8 mouse cellular contexts compared by ENCODE assay signal in the genomic region with DNA sequence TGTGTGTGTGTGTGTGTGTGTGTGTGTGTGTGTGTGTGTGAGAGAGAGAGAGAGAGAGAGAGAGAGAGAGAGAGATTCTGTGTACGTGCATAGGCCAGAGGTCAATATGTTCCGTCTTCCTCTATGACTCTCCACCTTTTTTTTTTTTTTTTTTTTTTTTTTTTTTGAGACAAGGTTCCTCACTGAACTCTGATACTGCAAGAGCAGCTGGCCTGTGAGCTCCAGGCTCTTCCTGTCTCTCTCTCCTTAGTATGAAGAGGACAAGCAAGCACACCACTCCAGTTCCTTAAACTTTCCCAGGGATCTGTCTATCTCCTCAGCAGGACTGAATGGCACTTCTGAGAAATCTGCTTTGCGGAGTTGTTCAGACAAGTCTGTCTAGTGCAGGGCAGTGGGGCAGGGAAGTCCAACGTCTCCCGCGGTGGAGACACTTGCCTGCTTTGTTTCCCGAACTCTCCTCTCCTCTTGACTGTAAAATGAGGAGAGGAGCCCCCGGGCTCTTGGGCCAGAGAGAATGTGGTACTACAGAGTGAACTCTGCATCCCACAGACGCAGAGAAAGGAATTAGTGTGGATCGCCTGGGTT. TPM values are rescaled to one million over a fixed set of nuclear protein-coding genes. Genes with fewer than 3 reads are reported as not detected.
DNase-seq lines count a peak whose midpoint lies in the region; ATAC-seq and TF ChIP-seq lines count a peak whose summit lies in the region.

No protein-coding gene starts in this region.

- H3K4me3 ChIP-seq in lung, postnatal 0 days (ENCODE audit: low read depth, low read length), result peak overlapping the region; percentile 63
- H3K4me3 ChIP-seq in embryonic facial prominence, embryonic 11.5 days (ENCODE audit: low read depth, low read length), result peak overlapping the region; percentile 45
- H3K4me3 ChIP-seq in limb, embryonic 11.5 days (ENCODE audit: low read depth, low read length), result peak overlapping the region; percentile 56
- H3K4me3 ChIP-seq in neural tube, embryonic 13.5 days, result peak overlapping the region; percentile 43

- no peak for TF ChIP-seq EP300 in lung, postnatal 0 days (IDR thresholded peaks at IDR 0.05)

- H3K4me1 ChIP-seq in lung, postnatal 0 days (ENCODE audit: insufficient read depth, low read depth, low read length), result peaks cover 19% of the 10 kb centered on the region; the same call in 1 of the 2 replicates
- H3K4me1 ChIP-seq in embryonic facial prominence, embryonic 11.5 days (ENCODE audit: control insufficient read depth, insufficient read depth, low read length), result no peaks in the 10 kb centered on the region; the same call in 1 of the 2 replicates
- peaks cover 8% of the 10 kb centered on the region; the same call in 1 of the 2 replicates for H3K4me1 ChIP-seq in limb, embryonic 11.5 days (ENCODE audit: control insufficient read depth, insufficient read depth, low read length)
- H3K4me1 ChIP-seq in neural tube, embryonic 13.5 days (replicated peaks), result peaks cover 29% of the 10 kb centered on the region

- 5% methylated on average over 10 of the region's 10 CpGs for WGBS in lung, postnatal 0 days
- WGBS in embryonic facial prominence, embryonic 11.5 days, result under 1% methylated on average over 10 of the region's 10 CpGs
- 4% methylated on average over 10 of the region's 10 CpGs for WGBS in limb, embryonic 11.5 days
- 9% methylated on average over 10 of the region's 10 CpGs for WGBS in neural tube, embryonic 13.5 days

- H3K9ac ChIP-seq in lung, postnatal 0 days (replicated peaks; ENCODE audit: low read depth), result peak overlapping the region; percentile 69
- H3K9ac ChIP-seq in embryonic facial prominence, embryonic 11.5 days (replicated peaks; ENCODE audit: low read length), result peak overlapping the region; percentile 65
- H3K9ac ChIP-seq in limb, embryonic 11.5 days (ENCODE audit: low read length), result peak overlapping the region; percentile 38
- 0 out of 2 replicates have a peak overlapping the region, but pooled peaks have one; percentile 55 for H3K9ac ChIP-seq in neural tube, embryonic 13.5 days

- peak overlapping the region; percentile 95 for H3K27ac ChIP-seq in lung, postnatal 0 days (ENCODE audit: low read length)
- H3K27ac ChIP-seq in embryonic facial prominence, embryonic 11.5 days (replicated peaks; ENCODE audit: low read depth, low read length), result peak overlapping the region; percentile 79
- peak overlapping the region; percentile 48; the same call in 1 of the 2 replicates for H3K27ac ChIP-seq in limb, embryonic 11.5 days (replicated peaks; ENCODE audit: low read depth, low read length)
- peak overlapping the region; percentile 4; the same call in 1 of the 2 replicates for H3K27ac ChIP-seq in neural tube, embryonic 13.5 days (replicated peaks)

- peak overlapping the region; percentile 92 for H3K4me2 ChIP-seq in lung, postnatal 0 days (replicated peaks; ENCODE audit: low read depth, low read length)
- H3K4me2 ChIP-seq in embryonic facial prominence, embryonic 11.5 days (ENCODE audit: low read depth, low read length), result peak overlapping the region; percentile 83
- H3K4me2 ChIP-seq in limb, embryonic 11.5 days (ENCODE audit: low read depth, severe bottlenecking), result peak overlapping the region; percentile 76
- peak overlapping the region; percentile 74 for H3K4me2 ChIP-seq in neural tube, embryonic 13.5 days

- H3K36me3 ChIP-seq in lung, postnatal 0 days (ENCODE audit: insufficient read depth, low read length), result no peaks in the 10 kb centered on the region
- H3K36me3 ChIP-seq in embryonic facial prominence, embryonic 11.5 days (replicated peaks; ENCODE audit: control insufficient read depth, insufficient read depth, low read depth, low read length), result no peaks in the 10 kb centered on the region
- no peaks in the 10 kb centered on the region for H3K36me3 ChIP-seq in limb, embryonic 11.5 days (ENCODE audit: control insufficient read depth, insufficient read depth, low read length)
- no peaks in the 10 kb centered on the region for H3K36me3 ChIP-seq in neural tube, embryonic 13.5 days

- DNase-seq in lung, postnatal 0 days (ENCODE audit: low spot score), result peak; percentile 32
- no peak for DNase-seq in lung, postnatal 14 days
- DNase-seq in embryonic facial prominence, embryonic 11.5 days (ENCODE audit: low spot score), result peak; percentile 53
- DNase-seq in limb, embryonic 11.5 days (ENCODE audit: low spot score), result no peak
- no peak for DNase-seq in spleen, adult 12 weeks (ENCODE audit: low spot score)
- DNase-seq in urinary bladder, postnatal 14 days (ENCODE audit: low spot score), result no peak
- DNase-seq in ovary, postnatal 36 days (ENCODE audit: low spot score), result no peak

- no peaks in the 10 kb centered on the region for H3K9me3 ChIP-seq in lung, postnatal 0 days (ENCODE audit: low read length)
- no peaks in the 10 kb centered on the region for H3K9me3 ChIP-seq in embryonic facial prominence, embryonic 11.5 days (replicated peaks; ENCODE audit: control insufficient read depth, low read length)
- no peaks in the 10 kb centered on the region for H3K9me3 ChIP-seq in limb, embryonic 11.5 days (ENCODE audit: control insufficient read depth, low read length)
- no peaks in the 10 kb centered on the region for H3K9me3 ChIP-seq in neural tube, embryonic 13.5 days

- no peak for TF ChIP-seq CTCF in lung, postnatal 0 days (IDR thresholded peaks at IDR 0.05)

- ATAC-seq in lung, postnatal 0 days, result no peak
- 0 out of 2 replicates have a peak, but pooled peaks have one; percentile 6 for ATAC-seq in embryonic facial prominence, embryonic 11.5 days (replicated peaks; ENCODE audit: insufficient number of reproducible peaks, low FRiP score, low TSS enrichment, low read depth)
- ATAC-seq in limb, embryonic 11.5 days (ENCODE audit: insufficient number of reproducible peaks, low FRiP score, low TSS enrichment, low read depth), result 0 out of 2 replicates have a peak, but pooled peaks have one; percentile 14
- ATAC-seq in neural tube, embryonic 13.5 days (ENCODE audit: low read depth), result no peak; the same call in 1 of the 2 replicates

- no peaks in the 10 kb centered on the region for H3K27me3 ChIP-seq in lung, postnatal 0 days (replicated peaks; ENCODE audit: insufficient read depth, low read length)
- H3K27me3 ChIP-seq in embryonic facial prominence, embryonic 11.5 days (ENCODE audit: control insufficient read depth, insufficient read depth, low read length), result no peaks in the 10 kb centered on the region
- H3K27me3 ChIP-seq in limb, embryonic 11.5 days (ENCODE audit: control insufficient read depth, insufficient read depth, low read length), result no peaks in the 10 kb centered on the region
- peaks cover 22% of the 10 kb centered on the region for H3K27me3 ChIP-seq in neural tube, embryonic 13.5 days

RNA-seq across cellular contexts. Expression of a gene that starts 0.7 kb away (rescaled TPM):
- polyA plus RNA-seq in lung, postnatal 0 days (2015; fragmentation: Nextera tagmentation; extraction: Ambion mirVana), result 45.1 and 53.2 TPM in 2 replicates
- polyA plus RNA-seq in embryonic facial prominence, embryonic 11.5 days (2014; fragmentation: Nextera tagmentation; extraction: Ambion mirVana), result 132 and 138 TPM in 2 replicates
- polyA plus RNA-seq in limb, embryonic 11.5 days (2014; fragmentation: Nextera tagmentation; extraction: Ambion mirVana), result 146 and 157 TPM in 2 replicates
- 25.6 and 29.7 TPM in 2 replicates for polyA plus RNA-seq in neural tube, embryonic 13.5 days (2015; fragmentation: Nextera tagmentation; extraction: Ambion mirVana)

RNA-seq across cellular contexts. Expression of a gene that starts 26.0 kb away (rescaled TPM):
- polyA plus RNA-seq in lung, postnatal 0 days (2015; fragmentation: Nextera tagmentation; extraction: Ambion mirVana), result 0.32 and 0.42 TPM in 2 replicates
- polyA plus RNA-seq in embryonic facial prominence, embryonic 11.5 days (2014; fragmentation: Nextera tagmentation; extraction: Ambion mirVana), result 17.1 and 20.6 TPM in 2 replicates
- 0.10 and 0.11 TPM in 2 replicates for polyA plus RNA-seq in limb, embryonic 11.5 days (2014; fragmentation: Nextera tagmentation; extraction: Ambion mirVana)
- polyA plus RNA-seq in neural tube, embryonic 13.5 days (2015; fragmentation: Nextera tagmentation; extraction: Ambion mirVana), result 268 and 371 TPM in 2 replicates

RNA-seq across cellular contexts. Expression of a gene that starts 45.4 kb away (rescaled TPM):
- polyA plus RNA-seq in lung, postnatal 0 days (2015; fragmentation: Nextera tagmentation; extraction: Ambion mirVana), result 0.95 and 0.99 TPM in 2 replicates
- polyA plus RNA-seq in embryonic facial prominence, embryonic 11.5 days (2014; fragmentation: Nextera tagmentation; extraction: Ambion mirVana), result 20.6 and 23.8 TPM in 2 replicates
- 33.4 and 37.2 TPM in 2 replicates for polyA plus RNA-seq in limb, embryonic 11.5 days (2014; fragmentation: Nextera tagmentation; extraction: Ambion mirVana)
- polyA plus RNA-seq in neural tube, embryonic 13.5 days (2015; fragmentation: Nextera tagmentation; extraction: Ambion mirVana), result 6.3 and 6.9 TPM in 2 replicates

RNA-seq across cellular contexts. Expression of a gene that starts 58.7 kb away (rescaled TPM):
- polyA plus RNA-seq in lung, postnatal 0 days (2015; fragmentation: Nextera tagmentation; extraction: Ambion mirVana), result not detected in 2 replicates
- polyA plus RNA-seq in embryonic facial prominence, embryonic 11.5 days (2014; fragmentation: Nextera tagmentation; extraction: Ambion mirVana), result 1.0 and 1.1 TPM in 2 replicates
- polyA plus RNA-seq in limb, embryonic 11.5 days (2014; fragmentation: Nextera tagmentation; extraction: Ambion mirVana), result not detected in 2 replicates
- 2.7 and 3.5 TPM in 2 replicates for polyA plus RNA-seq in neural tube, embryonic 13.5 days (2015; fragmentation: Nextera tagmentation; extraction: Ambion mirVana)

Comparison
In these comparisons a context has a peak if more than half of its experiments do, and no peak if none do; other contexts are left out.
1. DNase-seq: peak in lung, postnatal 0 days (single experiment) and embryonic facial prominence, embryonic 11.5 days (single experiment); none in lung, postnatal 14 days (single experiment), limb, embryonic 11.5 days (single experiment), spleen, adult 12 weeks (single experiment), urinary bladder, postnatal 14 days (single experiment) and ovary, postnatal 36 days (single experiment).
2. ATAC-seq: peak in embryonic facial prominence, embryonic 11.5 days (single experiment) and limb, embryonic 11.5 days (single experiment); none in lung, postnatal 0 days (single experiment) and neural tube, embryonic 13.5 days (single experiment).
3. H3K27ac ChIP-seq: peak in every context shown above with its lines; median percentile 95 in lung, postnatal 0 days; 79 in embryonic facial prominence, embryonic 11.5 days; 48 in limb, embryonic 11.5 days; 4 in neural tube, embryonic 13.5 days.
4. RNA of a gene that starts 26.0 kb away (polyA plus RNA-seq): 268 to 371 TPM in neural tube, embryonic 13.5 days; 17.1 to 20.6 TPM in embryonic facial prominence, embryonic 11.5 days, 0.32 to 0.42 TPM in lung, postnatal 0 days and 0.10 to 0.11 TPM in limb, embryonic 11.5 days; every median in the first group is over 10 times any median in the second.
5. Peak in every context shown above with its lines, with median percentiles within 50 percentile points of each other: H3K4me2 ChIP-seq, H3K4me3 ChIP-seq and H3K9ac ChIP-seq.